Mouse (Mus musculus): ENCODE measurements around the gene Ear6. TPM values are rescaled to one million over a fixed set of nuclear protein-coding genes. Genes with fewer than 3 reads are reported as not detected.

The Ear6 gene
- polyA plus RNA-seq, 1 experiment from 2014 or later: not detected

DNA sequence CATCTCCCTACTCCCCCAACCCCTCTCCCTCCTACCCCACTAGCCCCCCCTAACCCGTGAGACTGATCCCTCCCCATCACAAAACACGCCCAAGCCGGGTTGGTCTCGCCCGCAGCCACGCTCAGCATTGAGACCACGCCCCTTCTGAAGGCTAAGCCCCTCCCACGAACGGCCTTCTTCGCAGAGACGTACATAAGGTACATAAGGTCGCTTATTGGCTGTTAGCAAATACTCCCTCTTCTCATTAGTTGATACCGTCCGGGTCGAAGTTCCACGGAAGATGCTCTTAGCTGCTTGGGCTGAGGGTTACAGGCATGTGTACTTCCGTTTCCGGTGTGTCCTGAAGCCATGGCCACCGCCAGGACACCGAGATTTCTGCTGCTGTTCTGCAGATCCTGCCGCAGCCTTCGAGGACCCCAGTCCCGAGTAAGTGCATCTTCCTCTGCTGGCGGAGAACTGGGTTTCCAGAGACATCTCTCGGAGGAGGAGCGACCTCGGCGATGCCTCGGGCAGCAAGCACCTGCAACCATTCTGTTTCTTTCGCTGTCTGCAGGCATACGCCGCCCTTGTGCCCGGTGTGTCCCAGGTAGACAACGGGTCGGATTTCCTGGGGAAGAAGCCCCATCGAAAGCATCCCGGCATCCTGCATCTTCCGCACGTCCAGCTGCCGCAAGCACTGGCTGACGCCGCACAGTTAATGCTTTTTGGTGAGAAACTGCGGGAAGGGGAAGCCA, 31.3 kb downstream of the Ear6 start, which contains the start of gene Mettl17:
TSS of gene Mettl17 (plus strand) at position 245 of the 734 bp plus-strand sequence.
- Histone ChIP-seq H3K9ac (ENCODE audit: low read length) (peak within 1 kb of the TSS; percentile 73), H3K9me3 (ENCODE audit: control insufficient read depth, low read length) (no peaks in the 10 kb centered on the region), H3K4me2 (ENCODE audit: low read depth, severe bottlenecking) (peak within 1 kb of the TSS; percentile 81), H3K27ac (replicated peaks; ENCODE audit: low read depth, low read length) (peak within 1 kb of the TSS; percentile 74), H3K27me3 (ENCODE audit: control insufficient read depth, insufficient read depth, low read length) (no peaks in the 10 kb centered on the region), H3K4me1 (ENCODE audit: control insufficient read depth, insufficient read depth, low read length) (peaks cover 8% of the 10 kb centered on the region), H3K36me3 (ENCODE audit: control insufficient read depth, insufficient read depth, low read length) (peaks cover 12% of the 10 kb centered on the region), H3K4me3 (ENCODE audit: low read depth, low read length) (peak within 1 kb of the TSS; percentile 72)
- DNase-seq (ENCODE audit: low spot score) (peak; percentile 98), ATAC-seq (ENCODE audit: insufficient number of reproducible peaks, low FRiP score, low TSS enrichment, low read depth) (peak; percentile 91)
- WGBS: under 1% methylated on average over 43 of the region's 43 CpGs

DNA sequence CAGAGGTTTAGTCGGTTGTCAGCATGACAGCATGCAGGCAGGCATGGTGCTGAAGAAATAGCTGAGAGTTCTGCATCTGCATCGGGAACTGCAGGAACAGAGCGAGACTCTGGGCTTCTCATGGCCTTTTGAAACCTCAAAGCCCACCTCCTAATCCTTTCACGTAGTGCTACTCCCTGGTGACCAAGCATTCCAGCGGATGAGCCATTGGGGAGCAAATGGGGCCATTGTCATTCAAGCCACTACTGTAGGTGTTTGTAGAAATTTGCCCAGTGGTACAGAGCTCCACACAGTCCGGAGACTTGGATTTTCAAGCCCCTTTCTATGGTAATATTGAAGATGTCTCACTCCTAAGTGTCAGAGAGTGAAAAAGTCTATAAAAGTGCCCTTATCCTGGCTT, 32.6 kb downstream of the Ear6 start:
- WGBS: 63% methylated on average over 6 of the region's 6 CpGs
- no peak for ATAC-seq (ENCODE audit: insufficient number of reproducible peaks, low FRiP score, low TSS enrichment, low read depth)
- no peak for DNase-seq (ENCODE audit: low spot score)
- no peak overlapping the region for H3K9ac ChIP-seq (ENCODE audit: low read length)
- no peaks in the 10 kb centered on the region for H3K27me3 ChIP-seq (ENCODE audit: control insufficient read depth, insufficient read depth, low read length)
- H3K4me1 ChIP-seq (ENCODE audit: control insufficient read depth, insufficient read depth, low read length): peaks cover 8% of the 10 kb centered on the region
- peaks cover 13% of the 10 kb centered on the region for H3K36me3 ChIP-seq (ENCODE audit: control insufficient read depth, insufficient read depth, low read length)
- no peak overlapping the region for H3K27ac ChIP-seq (replicated peaks; ENCODE audit: low read depth, low read length)
- H3K9me3 ChIP-seq (ENCODE audit: control insufficient read depth, low read length): no peaks in the 10 kb centered on the region
- H3K4me3 ChIP-seq (ENCODE audit: low read depth, low read length): no peak overlapping the region
- H3K4me2 ChIP-seq (ENCODE audit: low read depth, severe bottlenecking): peak overlapping the region; percentile 81; the same call in 1 of the 2 replicates

DNA sequence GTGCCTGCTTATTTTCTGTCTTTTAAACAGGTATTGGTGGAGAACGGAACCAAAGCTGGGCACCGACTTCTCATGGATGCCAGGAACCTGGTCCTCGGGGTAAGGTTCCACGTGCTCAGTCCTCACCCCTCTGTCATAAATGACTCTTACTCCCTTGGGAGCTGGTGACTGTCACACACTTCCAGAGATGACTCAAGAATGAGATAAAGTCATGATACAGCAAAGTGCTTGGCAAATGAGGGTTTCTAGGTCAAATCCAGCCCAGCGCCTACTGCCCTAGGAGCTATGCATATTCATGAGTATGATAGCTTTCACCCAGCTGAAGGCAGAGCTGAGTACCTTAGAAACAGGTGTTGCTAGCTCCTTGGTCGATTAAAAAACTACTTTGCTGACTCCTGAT, 36.3 kb downstream of the Ear6 start:
- H3K9me3 ChIP-seq (ENCODE audit: control insufficient read depth, low read length): no peaks in the 10 kb centered on the region
- H3K27me3 ChIP-seq (ENCODE audit: control insufficient read depth, insufficient read depth, low read length): no peaks in the 10 kb centered on the region
- peaks cover 17% of the 10 kb centered on the region for H3K36me3 ChIP-seq (ENCODE audit: control insufficient read depth, insufficient read depth, low read length)
- no peak overlapping the region for H3K9ac ChIP-seq (ENCODE audit: low read length)
- H3K27ac ChIP-seq (replicated peaks; ENCODE audit: low read depth, low read length): no peak overlapping the region
- DNase-seq (ENCODE audit: low spot score): no peak
- WGBS: 91% methylated on average over 6 of the region's 6 CpGs
- H3K4me1 ChIP-seq (ENCODE audit: control insufficient read depth, insufficient read depth, low read length): peaks cover 8% of the 10 kb centered on the region
- no peak overlapping the region for H3K4me3 ChIP-seq (ENCODE audit: low read depth, low read length)
- no peak overlapping the region for H3K4me2 ChIP-seq (ENCODE audit: low read depth, severe bottlenecking)
- no peak for ATAC-seq (ENCODE audit: insufficient number of reproducible peaks, low FRiP score, low TSS enrichment, low read depth)

DNA sequence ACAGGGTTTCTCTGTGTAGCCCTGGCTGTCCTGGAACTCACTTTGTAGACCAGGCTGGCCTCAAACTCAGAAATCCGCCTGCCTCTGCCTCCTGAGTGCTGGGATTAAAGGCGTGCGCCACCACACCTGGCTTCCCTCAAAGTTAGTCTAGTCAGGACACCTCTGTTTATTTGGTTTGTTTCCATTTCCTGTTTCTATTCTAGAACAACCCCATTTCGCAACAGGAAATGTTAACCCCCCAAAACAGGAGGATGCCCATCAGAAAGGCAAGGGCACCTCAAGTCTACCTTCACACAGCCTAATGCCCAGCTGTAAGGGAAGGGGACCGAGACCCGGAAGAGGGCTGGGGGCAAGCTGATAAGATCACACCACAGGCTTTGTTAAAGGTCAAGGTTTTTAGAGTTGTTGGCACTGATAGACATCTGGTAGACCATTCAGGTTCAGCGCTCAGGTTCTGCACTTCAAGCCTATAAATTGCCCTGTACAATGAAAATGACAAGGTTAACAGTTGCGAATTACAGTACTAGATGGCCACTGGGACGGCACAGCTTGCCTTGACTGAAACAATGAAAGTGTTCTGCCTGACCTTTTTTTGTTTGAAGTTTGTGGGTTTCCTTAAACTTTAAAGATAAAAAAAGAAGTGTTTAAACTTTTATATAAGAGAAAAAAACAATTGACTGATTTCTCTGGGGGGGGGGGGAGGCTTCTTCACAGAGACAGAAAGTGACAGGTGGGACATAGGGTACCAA, 38.9 kb downstream of the Ear6 start, which contains the start of gene Slc39a2:
TSS of gene Slc39a2 (plus strand) at position 699 of the 749 bp plus-strand sequence.
- no peaks in the 10 kb centered on the region for H3K4me1 ChIP-seq (ENCODE audit: control insufficient read depth, insufficient read depth, low read length)

DNA sequence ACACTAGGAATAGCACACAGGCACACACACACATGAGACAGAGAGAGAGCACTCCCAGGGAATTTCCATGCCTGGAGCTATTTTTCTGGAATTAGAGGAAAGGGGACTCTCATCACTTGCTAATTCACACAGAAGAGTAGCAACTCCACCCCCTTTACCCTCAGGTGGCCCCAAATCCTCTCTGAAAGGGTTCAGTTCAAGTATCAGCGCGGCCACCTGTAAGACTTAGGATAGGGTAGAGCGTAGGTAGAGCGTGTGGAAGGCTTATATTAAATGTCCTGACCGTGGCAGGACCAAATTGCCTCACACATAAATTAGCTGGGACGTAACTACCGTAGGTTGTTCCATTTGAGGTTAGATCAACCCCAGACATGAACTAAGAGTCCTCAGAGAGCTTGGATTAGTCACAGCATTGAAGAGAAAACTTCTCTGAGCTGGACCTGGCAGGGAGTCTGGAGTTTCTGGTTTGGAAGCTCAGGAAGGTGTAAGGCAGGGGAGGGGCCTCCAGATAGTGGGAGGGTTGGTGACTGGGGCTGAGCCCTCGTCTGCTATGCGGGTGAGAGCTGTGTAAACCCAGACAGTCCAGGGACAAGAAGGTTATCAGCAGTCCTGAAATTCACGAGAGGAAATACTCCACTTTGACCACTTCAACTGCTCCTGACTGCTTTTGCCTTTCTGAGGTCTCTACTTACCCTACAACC, 39.7 kb downstream of the Ear6 start:
- no peak overlapping the region for H3K9ac ChIP-seq (ENCODE audit: low read length)
- H3K4me3 ChIP-seq (ENCODE audit: low read depth, low read length): no peak overlapping the region
- no peak overlapping the region for H3K27ac ChIP-seq (replicated peaks; ENCODE audit: low read depth, low read length)
- H3K9me3 ChIP-seq (ENCODE audit: control insufficient read depth, low read length): no peaks in the 10 kb centered on the region
- 20% methylated on average over 10 of the region's 10 CpGs for WGBS
- no peak overlapping the region for H3K4me2 ChIP-seq (ENCODE audit: low read depth, severe bottlenecking)
- H3K27me3 ChIP-seq (ENCODE audit: control insufficient read depth, insufficient read depth, low read length): no peaks in the 10 kb centered on the region
- ATAC-seq (ENCODE audit: insufficient number of reproducible peaks, low FRiP score, low TSS enrichment, low read depth) (no peak), DNase-seq (ENCODE audit: low spot score) (no peak)
- H3K36me3 ChIP-seq (ENCODE audit: control insufficient read depth, insufficient read depth, low read length): peaks cover 14% of the 10 kb centered on the region
- no peaks in the 10 kb centered on the region for H3K4me1 ChIP-seq (ENCODE audit: control insufficient read depth, insufficient read depth, low read length)

More for the DNA sequence above, 38.9 kb downstream of the Ear6 start, which contains the start of gene Slc39a2:
- no peak within 1 kb of the TSS for H3K4me3 ChIP-seq (ENCODE audit: low read depth, low read length)
- H3K27me3 ChIP-seq (ENCODE audit: control insufficient read depth, insufficient read depth, low read length): no peaks in the 10 kb centered on the region
- H3K4me2 ChIP-seq (ENCODE audit: low read depth, severe bottlenecking): no peak within 1 kb of the TSS
- H3K9me3 ChIP-seq (ENCODE audit: control insufficient read depth, low read length): no peaks in the 10 kb centered on the region
- no peak within 1 kb of the TSS for H3K9ac ChIP-seq (ENCODE audit: low read length)
- no peak within 1 kb of the TSS for H3K27ac ChIP-seq (replicated peaks; ENCODE audit: low read depth, low read length)
- no peak for DNase-seq (ENCODE audit: low spot score)
- ATAC-seq (ENCODE audit: insufficient number of reproducible peaks, low FRiP score, low TSS enrichment, low read depth): no peak
- H3K36me3 ChIP-seq (ENCODE audit: control insufficient read depth, insufficient read depth, low read length): peaks cover 14% of the 10 kb centered on the region
- 94% methylated on average over 9 of the region's 9 CpGs for WGBS

DNA sequence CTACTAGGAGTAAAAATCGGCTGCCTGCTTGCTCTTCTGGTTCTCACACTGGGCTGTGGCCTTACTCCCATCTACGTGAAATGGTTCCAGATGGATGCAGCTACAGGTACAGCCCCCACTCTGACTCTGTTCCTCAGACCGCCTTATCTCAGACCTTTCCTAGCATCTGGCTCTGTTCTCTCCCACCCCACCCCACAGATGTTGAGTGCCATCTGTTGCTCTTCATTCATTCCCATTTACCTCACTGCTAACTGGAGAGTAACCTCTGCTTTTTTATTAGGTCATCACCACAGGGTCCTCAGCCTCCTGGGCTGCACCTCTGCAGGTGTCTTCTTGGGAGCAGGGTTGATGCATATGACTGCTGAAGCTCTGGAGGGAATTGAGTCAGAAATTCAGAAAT, 40.3 kb downstream of the Ear6 start:
- H3K36me3 ChIP-seq (ENCODE audit: control insufficient read depth, insufficient read depth, low read length): peaks cover 11% of the 10 kb centered on the region
- no peak overlapping the region for H3K27ac ChIP-seq (replicated peaks; ENCODE audit: low read depth, low read length)
- no peak for ATAC-seq (ENCODE audit: insufficient number of reproducible peaks, low FRiP score, low TSS enrichment, low read depth)
- WGBS: 52% methylated on average over 3 of the region's 3 CpGs
- H3K4me3 ChIP-seq (ENCODE audit: low read depth, low read length): no peak overlapping the region
- H3K4me1 ChIP-seq (ENCODE audit: control insufficient read depth, insufficient read depth, low read length): no peaks in the 10 kb centered on the region
- H3K27me3 ChIP-seq (ENCODE audit: control insufficient read depth, insufficient read depth, low read length): no peaks in the 10 kb centered on the region
- DNase-seq (ENCODE audit: low spot score): no peak
- no peak overlapping the region for H3K9ac ChIP-seq (ENCODE audit: low read length)
- H3K9me3 ChIP-seq (ENCODE audit: control insufficient read depth, low read length): no peaks in the 10 kb centered on the region
- no peak overlapping the region for H3K4me2 ChIP-seq (ENCODE audit: low read depth, severe bottlenecking)

DNA sequence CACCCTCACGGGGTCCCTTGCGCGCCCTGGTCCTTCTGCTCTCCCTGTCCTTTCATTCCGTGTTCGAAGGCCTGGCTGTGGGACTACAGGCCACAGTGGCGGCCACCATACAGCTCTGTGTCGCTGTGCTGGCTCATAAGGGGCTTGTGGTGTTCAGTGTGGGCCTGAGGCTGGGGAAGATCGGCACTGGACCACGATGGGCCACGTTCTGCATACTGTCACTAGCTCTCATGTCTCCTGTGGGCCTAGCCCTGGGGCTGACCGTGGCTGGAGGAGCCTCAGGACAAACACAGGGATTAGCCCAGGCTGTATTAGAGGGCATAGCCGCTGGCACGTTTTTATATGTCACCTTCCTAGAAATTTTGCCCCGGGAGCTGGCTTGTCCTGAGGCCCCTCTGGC, 41.6 kb downstream of the Ear6 start:
- H3K4me1 ChIP-seq (ENCODE audit: control insufficient read depth, insufficient read depth, low read length): no peaks in the 10 kb centered on the region
- no peak overlapping the region for H3K27ac ChIP-seq (replicated peaks; ENCODE audit: low read depth, low read length)
- 80% methylated on average over 14 of the region's 14 CpGs for WGBS
- H3K36me3 ChIP-seq (ENCODE audit: control insufficient read depth, insufficient read depth, low read length): peaks cover 6% of the 10 kb centered on the region
- no peaks in the 10 kb centered on the region for H3K27me3 ChIP-seq (ENCODE audit: control insufficient read depth, insufficient read depth, low read length)
- ATAC-seq (ENCODE audit: insufficient number of reproducible peaks, low FRiP score, low TSS enrichment, low read depth) (no peak), DNase-seq (ENCODE audit: low spot score) (no peak)
- H3K9ac ChIP-seq (ENCODE audit: low read length): no peak overlapping the region
- no peaks in the 10 kb centered on the region for H3K9me3 ChIP-seq (ENCODE audit: control insufficient read depth, low read length)
- no peak overlapping the region for H3K4me2 ChIP-seq (ENCODE audit: low read depth, severe bottlenecking)
- no peak overlapping the region for H3K4me3 ChIP-seq (ENCODE audit: low read depth, low read length)

DNA sequence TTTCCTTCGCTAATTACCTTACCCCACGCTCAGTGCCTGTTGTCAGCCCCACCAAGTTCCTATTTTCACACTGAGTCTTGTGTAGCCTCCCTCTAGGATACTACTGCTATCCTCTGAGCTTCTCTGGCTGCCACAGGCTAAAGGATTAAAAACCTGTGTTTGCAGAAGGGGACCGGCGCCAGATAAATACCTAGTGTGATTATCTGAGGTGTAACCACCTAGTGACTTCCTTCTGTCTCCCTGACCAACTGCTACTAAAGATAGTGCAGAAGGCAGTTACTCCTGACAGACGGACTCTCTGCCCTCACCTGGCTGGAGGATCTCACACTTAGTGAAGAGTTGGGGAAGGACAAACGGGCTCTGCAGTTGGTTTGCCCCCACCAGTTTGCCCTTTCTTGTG, 42.5 kb downstream of the Ear6 start:
- Histone ChIP-seq H3K27ac (replicated peaks; ENCODE audit: low read depth, low read length) (no peak overlapping the region), H3K27me3 (ENCODE audit: control insufficient read depth, insufficient read depth, low read length) (no peaks in the 10 kb centered on the region), H3K36me3 (ENCODE audit: control insufficient read depth, insufficient read depth, low read length) (peaks cover 4% of the 10 kb centered on the region), H3K4me3 (ENCODE audit: low read depth, low read length) (no peak overlapping the region), H3K9me3 (ENCODE audit: control insufficient read depth, low read length) (no peaks in the 10 kb centered on the region), H3K4me1 (ENCODE audit: control insufficient read depth, insufficient read depth, low read length) (no peaks in the 10 kb centered on the region), H3K9ac (ENCODE audit: low read length) (no peak overlapping the region), H3K4me2 (ENCODE audit: low read depth, severe bottlenecking) (no peak overlapping the region)
- no peak for DNase-seq (ENCODE audit: low spot score)
- 78% methylated on average over 6 of the region's 6 CpGs for WGBS
- no peak for ATAC-seq (ENCODE audit: insufficient number of reproducible peaks, low FRiP score, low TSS enrichment, low read depth)
